Mouse (Mus musculus) embryo, embryonic 10 days (tissue): ENCODE results near the gene Smox.
A peak's percentile ranks its signal among the peaks of the same experiment; 100 is the strongest.

Experiments used
- DNase-seq: peaks from one replicate; pipeline ENCODE4 v3.0.0-alpha.2; 2015; ENCODE audit warnings: low spot score

Gene Smox

DNA sequence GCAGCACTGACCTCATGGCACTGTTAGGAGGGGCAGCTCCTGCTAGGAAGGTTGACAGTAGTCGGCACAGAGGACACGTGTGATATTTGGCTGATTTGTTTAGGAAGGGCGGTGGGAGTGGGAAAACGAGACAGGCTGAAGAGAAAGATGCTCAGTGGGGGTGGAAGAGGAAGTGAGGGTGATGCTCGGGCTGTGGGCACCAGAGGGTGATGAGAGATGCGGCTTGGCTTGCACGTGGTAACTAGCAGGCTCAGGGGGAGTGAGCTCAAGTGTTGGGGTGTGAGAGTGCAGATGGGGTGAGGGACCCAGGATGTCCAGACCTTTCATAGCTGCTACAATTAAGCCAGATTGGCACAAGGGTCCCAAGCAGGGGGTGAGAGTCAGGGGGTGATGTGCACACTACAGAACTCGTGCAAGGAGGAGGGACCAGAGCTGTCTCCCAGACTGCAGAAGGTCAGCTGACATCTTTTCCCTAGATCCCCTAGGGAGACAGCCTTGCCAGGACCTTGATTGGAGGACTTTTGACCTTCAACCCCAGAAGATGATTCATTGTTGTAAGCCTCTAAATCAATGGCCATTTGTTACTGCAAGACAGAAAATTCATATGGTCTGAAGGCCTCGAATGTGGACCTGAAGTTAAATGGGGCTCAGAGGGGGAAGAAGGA is 61.6 kb downstream of the Smox start:
- DNase-seq: no peak

DNA sequence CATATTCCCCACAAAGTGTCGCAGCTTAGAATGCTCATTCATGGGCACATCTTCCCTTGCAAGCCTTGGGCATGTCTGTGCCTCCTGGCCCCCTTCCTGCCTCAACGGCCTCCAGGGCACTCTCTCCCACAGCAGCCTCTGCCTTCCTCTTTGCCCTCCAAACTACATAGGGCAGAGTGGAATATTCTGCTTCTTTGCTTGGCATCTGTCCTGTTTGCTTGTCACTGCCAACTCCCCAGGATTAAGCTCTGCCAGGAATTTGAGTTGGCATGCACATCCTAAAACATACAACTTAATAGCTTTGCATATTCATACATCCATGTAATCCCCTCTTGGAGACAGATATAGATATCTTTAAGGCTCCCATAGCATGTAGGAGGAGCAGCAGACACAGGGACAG is 66.6 kb downstream of the Smox start:
- no peak for DNase-seq

DNA sequence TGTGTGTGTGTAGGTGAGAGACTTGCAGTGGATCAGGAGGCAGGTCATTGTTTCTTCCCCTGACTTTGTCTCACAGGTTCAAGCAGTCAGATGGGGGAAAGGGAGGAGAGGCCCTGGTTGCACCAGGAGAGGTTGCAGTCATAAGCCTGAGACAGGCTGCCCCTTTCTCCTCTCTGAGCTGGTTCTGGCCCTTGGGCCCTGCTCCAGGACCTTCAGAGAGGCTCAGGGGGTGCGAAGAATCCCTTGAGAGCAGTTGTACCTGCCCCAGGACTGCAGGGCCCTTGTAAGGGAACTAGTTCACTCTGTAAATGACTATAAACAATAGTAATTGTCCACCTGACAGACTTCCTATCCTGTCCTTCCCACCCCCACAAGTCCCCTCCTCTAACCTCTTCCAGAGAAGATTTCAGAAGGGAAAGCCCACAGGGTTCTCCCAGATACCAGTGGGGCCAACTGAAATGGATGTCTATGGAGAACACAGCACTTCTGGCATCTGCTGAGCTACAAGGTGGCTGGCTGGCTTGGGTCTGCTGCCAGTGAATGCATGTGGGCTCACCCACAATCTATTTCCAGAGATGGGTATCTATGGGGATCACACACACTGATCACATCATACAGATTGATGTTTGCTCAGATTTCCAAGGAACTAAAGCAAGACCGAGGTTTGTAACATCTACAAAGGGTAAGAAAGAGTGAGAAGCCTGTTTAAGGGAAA is 69.1 kb downstream of the Smox start:
- DNase-seq: no peak

DNA sequence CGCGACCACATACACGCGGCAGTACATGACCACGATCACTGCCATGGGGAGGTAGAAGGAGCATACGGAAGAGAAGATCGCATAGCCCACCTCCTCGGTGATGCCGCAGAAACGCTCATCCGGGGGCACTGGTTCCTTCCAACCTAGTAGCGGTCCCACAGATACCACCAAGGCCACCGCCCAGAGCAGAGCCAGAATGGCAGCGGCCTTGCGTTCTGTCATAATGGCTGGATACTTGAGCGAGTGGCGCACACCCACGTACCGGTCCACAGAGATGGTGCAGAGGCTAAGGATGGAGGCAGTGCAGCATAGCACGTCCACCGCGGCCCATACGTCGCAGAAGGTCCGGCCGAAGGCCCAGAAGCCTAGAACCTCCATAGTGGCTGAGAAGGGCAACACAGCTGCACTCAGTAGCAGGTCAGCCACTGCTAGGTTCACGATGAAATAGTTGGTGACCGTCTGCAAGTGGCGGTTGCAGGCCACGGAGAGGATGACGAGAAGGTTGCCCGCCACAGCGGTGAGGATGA is 70.1 kb downstream of the Smox start:
- DNase-seq: no peak

DNA sequence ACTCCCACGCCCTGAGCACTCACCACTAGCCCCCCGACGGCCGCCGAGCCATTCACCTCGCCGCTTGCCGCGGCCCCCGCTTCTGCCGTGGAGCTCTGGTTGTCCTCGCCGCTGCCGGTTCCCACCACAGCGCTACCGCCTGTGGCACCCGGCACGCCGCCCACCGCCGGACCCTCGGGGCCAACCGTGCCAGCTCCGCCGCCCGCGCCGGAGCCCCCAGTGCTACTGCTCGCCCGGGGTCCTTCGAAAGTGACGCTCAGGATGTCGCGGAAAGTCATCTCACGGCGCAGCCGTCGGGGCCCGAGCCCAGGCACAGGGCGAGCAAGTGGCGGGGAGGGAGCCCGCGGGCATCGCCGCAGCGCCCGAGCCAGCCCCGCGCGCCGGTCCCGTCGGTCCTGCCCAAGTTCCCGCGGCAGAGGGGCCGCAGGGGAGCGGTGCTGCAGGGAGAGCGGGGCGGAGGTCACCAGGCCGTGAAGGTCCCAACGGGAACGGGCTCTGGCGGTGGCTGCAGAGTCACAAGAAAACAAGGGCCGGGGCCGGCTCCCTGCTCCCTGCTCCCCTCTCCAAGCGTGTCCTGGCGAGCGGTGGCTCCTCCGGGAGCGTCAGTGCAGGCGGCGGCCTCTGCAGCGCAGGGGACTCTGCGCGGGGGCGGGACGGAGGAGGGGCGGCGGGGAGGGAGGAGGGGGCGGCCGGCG is 70.7 kb downstream of the Smox start, which contains the start of gene Adra1d:
TSS of gene Adra1d (minus strand) at position 393 of the 695 bp plus-strand sequence.
- DNase-seq: peak; percentile 44

DNA sequence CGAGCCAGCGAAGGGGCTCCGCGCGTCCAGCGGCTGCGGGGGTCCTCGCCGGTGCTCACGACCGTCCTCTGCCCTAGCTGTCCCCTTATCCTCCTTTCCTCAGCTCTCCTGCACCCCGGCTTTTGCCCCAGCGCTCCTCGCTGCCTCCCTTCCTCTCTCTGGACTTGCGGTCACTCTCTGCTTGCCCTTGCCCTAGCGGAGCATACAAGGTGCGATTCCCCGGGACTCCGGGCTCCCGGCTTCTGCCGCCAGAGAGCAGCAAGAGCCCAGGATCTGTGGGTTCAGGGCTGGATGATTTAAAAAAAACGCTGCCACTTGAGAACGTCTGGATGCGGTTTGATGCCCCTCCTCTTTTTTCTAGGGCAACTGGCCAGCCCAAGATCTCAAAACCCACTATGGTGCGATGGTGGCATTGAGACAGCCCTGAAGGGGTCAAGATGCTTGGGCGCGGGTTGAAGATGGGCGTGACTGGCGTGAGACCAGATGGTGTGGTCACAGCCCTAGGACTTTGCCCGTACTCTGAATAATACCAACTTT is 71.4 kb downstream of the Smox start:
- peak; percentile 78 for DNase-seq
